Mouse (Mus musculus) testis, adult 2 months (tissue): ENCODE measurements around the gene Tipin.

ENCODE experiments used
- CTCF ChIP-seq: fragments of 200-500 bp; IDR thresholded peaks from 2 replicates; pipeline ENCODE4 v1.5.1; 2012; ENCODE audit warnings: low read depth, mild to moderate bottlenecking, inconsistent platforms, low read length, moderate library complexity; ENCODE audit not compliant: control insufficient read depth, insufficient read depth, insufficient replicate concordance
- POLR2A ChIP-seq: fragments of 200-500 bp; IDR thresholded peaks from 2 replicates; pipeline ENCODE4 v1.6.1; 2012; ENCODE audit warnings: low read depth, mild to moderate bottlenecking, inconsistent platforms, low read length, moderate library complexity; ENCODE audit not compliant: control insufficient read depth

DNA sequence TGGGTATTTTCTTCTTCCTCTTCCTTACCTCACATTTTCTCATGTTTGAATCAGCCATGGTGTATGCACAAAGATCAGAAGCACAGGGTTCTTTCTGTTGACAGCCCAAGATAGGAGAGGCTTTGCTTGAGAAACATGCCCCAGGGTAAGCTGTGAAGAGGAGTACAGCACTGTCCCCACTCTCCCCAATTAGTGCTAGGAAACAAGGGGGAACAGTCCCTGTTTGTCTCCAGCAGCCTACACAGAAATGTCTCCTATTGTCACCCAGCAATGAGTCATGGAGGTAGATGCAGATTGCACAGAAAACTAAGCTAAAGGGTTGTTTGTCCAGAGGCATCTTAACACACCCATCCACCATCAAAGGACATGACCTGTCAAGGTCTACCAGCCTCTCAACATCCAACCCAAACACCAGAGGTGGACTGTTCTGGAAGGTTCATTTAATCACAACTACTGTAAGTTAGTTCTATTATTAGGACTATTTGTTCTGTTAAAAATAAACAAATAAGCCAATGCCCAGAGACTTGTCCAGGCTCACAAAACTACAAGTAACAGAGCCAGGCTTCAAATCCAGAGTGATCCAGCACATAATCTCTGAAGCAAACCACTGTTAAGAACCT, 31.2 kb upstream of the Tipin start:
- TF ChIP-seq CTCF (no peak), POLR2A (no peak)
